Mouse (Mus musculus) megakaryocyte-erythroid progenitor cell, adult 5-6 weeks (primary cell): ENCODE data around the gene Soga1. TPM values are rescaled to one million over a fixed set of nuclear protein-coding genes. Genes with fewer than 3 reads are reported as not detected.

Experiments
- total RNA-seq, 2 experiments: library from RNA; stranded (forward) in 1 of 2; stranded (reverse) in 1 of 2; fragments of 200-1000, 215-1000 nt in 1 of 2; fragments of >200 nt in 1 of 2; fragmentation: Nextera tagmentation in 1 of 2; gene quantifications; 2 replicates each; pipeline ENCODE4 v1.2.3; 2014 to 2017

Soga1 gene
- total RNA-seq, 2 experiments from 2014 or later: 8.6 to 11.7 TPM

Other genes with a start within 250 kb of the Soga1 start
- gene Tgif2, start 239.2 kb downstream of the Soga1 start, total RNA-seq (2014; fragmentation: Nextera tagmentation): 17.1 and 27.3 TPM in 2 replicates
- 16.3 and 17.5 TPM in 2 replicates for gene Tgif2, start 239.2 kb downstream of the Soga1 start, total RNA-seq (2017)
- gene 4930518I15Rik, start 221.3 kb downstream of the Soga1 start, total RNA-seq (2014; fragmentation: Nextera tagmentation): 3.6 and 5.9 TPM in 2 replicates
- gene 4930518I15Rik, start 221.3 kb downstream of the Soga1 start, total RNA-seq (2017): 0.84 TPM in 1 of 2 replicates, not detected in the other
- gene Rab5if, start 216.1 kb downstream of the Soga1 start, total RNA-seq (2014; fragmentation: Nextera tagmentation): 197 and 208 TPM in 2 replicates
- gene Rab5if, start 216.1 kb downstream of the Soga1 start, total RNA-seq (2017): 130 and 141 TPM in 2 replicates
- 0.35 and 0.74 TPM in 2 replicates for gene Sla2, start 192.1 kb downstream of the Soga1 start, total RNA-seq (2014; fragmentation: Nextera tagmentation)
- gene Sla2, start 192.1 kb downstream of the Soga1 start, total RNA-seq (2017): 1.7 and 1.8 TPM in 2 replicates
- gene Ndrg3, start 87.2 kb downstream of the Soga1 start, total RNA-seq (2014; fragmentation: Nextera tagmentation): 29.3 and 32.0 TPM in 2 replicates
- gene Ndrg3, start 87.2 kb downstream of the Soga1 start, total RNA-seq (2017): 26.6 and 35.7 TPM in 2 replicates
- gene Dsn1, start 72.1 kb downstream of the Soga1 start, total RNA-seq (2014; fragmentation: Nextera tagmentation): 31.8 and 35.1 TPM in 2 replicates
- 34.1 and 93.4 TPM in 2 replicates for gene Dsn1, start 72.1 kb downstream of the Soga1 start, total RNA-seq (2017)
- gene Tldc2, start 7.8 kb upstream of the Soga1 start, total RNA-seq (2014; fragmentation: Nextera tagmentation): not detected in 2 replicates
- gene Tldc2, start 7.8 kb upstream of the Soga1 start, total RNA-seq (2017): not detected in 2 replicates
- gene Samhd1, start 56.0 kb upstream of the Soga1 start, total RNA-seq (2014; fragmentation: Nextera tagmentation): 63.5 and 64.5 TPM in 2 replicates
- 48.9 and 60.9 TPM in 2 replicates for gene Samhd1, start 56.0 kb upstream of the Soga1 start, total RNA-seq (2017)
- gene Rbl1, start 125.3 kb upstream of the Soga1 start, total RNA-seq (2014; fragmentation: Nextera tagmentation): 61.3 and 76.0 TPM in 2 replicates
- 78.7 and 83.2 TPM in 2 replicates for gene Rbl1, start 125.3 kb upstream of the Soga1 start, total RNA-seq (2017)
- gene Rpn2, start 199.8 kb upstream of the Soga1 start, total RNA-seq (2014; fragmentation: Nextera tagmentation): 179 and 198 TPM in 2 replicates
- 158 and 221 TPM in 2 replicates for gene Rpn2, start 199.8 kb upstream of the Soga1 start, total RNA-seq (2017)
- not detected in 2 replicates for gene Mroh8, start 200.3 kb upstream of the Soga1 start, total RNA-seq (2014; fragmentation: Nextera tagmentation)
- 0.34 TPM in 1 of 2 replicates, not detected in the other for gene Mroh8, start 200.3 kb upstream of the Soga1 start, total RNA-seq (2017)